Mouse (Mus musculus): ENCODE data around the gene Ptbp2. TPM values are rescaled to one million over a fixed set of nuclear protein-coding genes. Genes with fewer than 3 reads are reported as not detected.
A peak's percentile ranks its signal among the peaks of the same experiment; 100 is the strongest.

The Ptbp2 gene
- polyA plus RNA-seq (2012), result 0.01 and 0.06 TPM in 2 replicates

- H3K36me3 ChIP-seq (ENCODE audit: control insufficient read depth), result peaks cover 4% of the 10 kb centered on the region
Observed at GRCm38 (mm10) chr3:119784366-119784765, at the start of gene Ptbp2. Gene Ptbp2 (minus strand): TSS chr3:119784466.

DNA sequence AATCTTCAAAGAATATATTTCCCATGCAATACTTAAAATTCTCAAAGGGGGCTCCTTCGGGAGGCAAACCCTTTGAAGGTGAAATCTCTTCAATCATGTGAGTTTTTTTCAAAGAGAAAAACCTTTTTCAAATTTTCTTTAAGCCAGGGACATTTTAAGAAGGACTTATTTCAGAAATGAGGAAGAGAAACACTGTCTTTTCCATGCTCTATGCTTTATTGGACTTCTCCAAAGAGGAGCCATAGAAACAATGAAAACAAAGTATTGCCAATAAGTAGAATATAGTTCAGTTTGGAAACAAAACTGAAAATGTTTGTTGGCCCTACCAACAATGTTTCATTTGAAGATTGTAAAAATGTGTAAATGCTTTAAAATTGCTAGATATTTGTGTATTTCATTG lies 30.4 kb upstream of the Ptbp2 start:
- no peaks in the 10 kb centered on the region for H3K4me1 ChIP-seq (ENCODE audit: control insufficient read depth)
- no peaks in the 10 kb centered on the region for H3K36me3 ChIP-seq (ENCODE audit: control insufficient read depth)
- no peak overlapping the region for H3K4me3 ChIP-seq (replicated peaks)
- H3K9me3 ChIP-seq (ENCODE audit: control insufficient read depth, low read length), result peaks cover 2% of the 10 kb centered on the region; the same call in 1 of the 2 replicates
- H3K27me3 ChIP-seq (ENCODE audit: control insufficient read depth), result no peaks in the 10 kb centered on the region
- no peak for TF ChIP-seq GATA1 (IDR thresholded peaks at IDR 0.05; ENCODE audit: low read length)
- TF ChIP-seq TAL1 (IDR thresholded peaks at IDR 0.05; ENCODE audit: low read length), result no peak

More at GRCm38 (mm10) chr3:119784366-119784765, at the start of gene Ptbp2:
- H3K9me3 ChIP-seq (ENCODE audit: control insufficient read depth, low read length), result no peaks in the 10 kb centered on the region
- H3K4me1 ChIP-seq (ENCODE audit: control insufficient read depth), result peaks cover 19% of the 10 kb centered on the region
- no peaks in the 10 kb centered on the region for H3K27me3 ChIP-seq (ENCODE audit: control insufficient read depth)
- H3K4me3 ChIP-seq (replicated peaks), result peak within 1 kb of the TSS; percentile 85
- no peak for TF ChIP-seq TAL1 (IDR thresholded peaks at IDR 0.05; ENCODE audit: low read length)
- no peak for TF ChIP-seq GATA1 (IDR thresholded peaks at IDR 0.05; ENCODE audit: low read length)

DNA sequence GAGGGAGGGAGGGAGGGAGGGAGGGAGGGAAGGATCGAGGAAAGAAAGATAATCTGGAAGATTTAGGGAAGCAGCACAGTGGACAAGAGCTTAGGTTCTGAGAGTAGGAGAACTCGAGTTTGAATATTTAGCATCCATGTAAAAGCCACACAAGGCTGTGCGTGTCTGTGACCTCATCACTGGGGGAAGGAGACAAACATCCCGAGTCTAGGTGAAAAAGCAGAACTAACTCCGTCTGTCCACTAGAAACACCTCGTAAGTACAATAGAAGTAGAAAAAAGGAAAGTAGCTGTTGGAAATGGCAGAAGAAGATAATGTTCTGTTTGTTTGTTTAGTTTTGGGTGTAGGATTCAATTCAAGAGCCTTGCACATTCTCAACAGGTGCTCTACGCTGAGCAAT lies 21.9 kb upstream of the Ptbp2 start:
- Histone ChIP-seq H3K4me1 (ENCODE audit: control insufficient read depth) (no peaks in the 10 kb centered on the region), H3K36me3 (ENCODE audit: control insufficient read depth) (no peaks in the 10 kb centered on the region), H3K4me3 (replicated peaks) (no peak overlapping the region), H3K9me3 (ENCODE audit: control insufficient read depth, low read length) (no peaks in the 10 kb centered on the region), H3K27me3 (ENCODE audit: control insufficient read depth) (no peaks in the 10 kb centered on the region)
- no peak for TF ChIP-seq GATA1 (IDR thresholded peaks at IDR 0.05; ENCODE audit: low read length)
- TF ChIP-seq TAL1 (IDR thresholded peaks at IDR 0.05; ENCODE audit: low read length), result no peak

GRCm38 (mm10) chr3:119794677-119795365 lies 10.6 kb upstream of the Ptbp2 start:
- Histone ChIP-seq H3K36me3 (ENCODE audit: control insufficient read depth) (no peaks in the 10 kb centered on the region), H3K27me3 (ENCODE audit: control insufficient read depth) (no peaks in the 10 kb centered on the region), H3K9me3 (ENCODE audit: control insufficient read depth, low read length) (no peaks in the 10 kb centered on the region), H3K4me1 (ENCODE audit: control insufficient read depth) (no peaks in the 10 kb centered on the region), H3K4me3 (replicated peaks) (no peak overlapping the region)
- TF ChIP-seq GATA1 (IDR thresholded peaks at IDR 0.05; ENCODE audit: low read length) (no peak), TAL1 (IDR thresholded peaks at IDR 0.05; ENCODE audit: low read length) (no peak)

DNA sequence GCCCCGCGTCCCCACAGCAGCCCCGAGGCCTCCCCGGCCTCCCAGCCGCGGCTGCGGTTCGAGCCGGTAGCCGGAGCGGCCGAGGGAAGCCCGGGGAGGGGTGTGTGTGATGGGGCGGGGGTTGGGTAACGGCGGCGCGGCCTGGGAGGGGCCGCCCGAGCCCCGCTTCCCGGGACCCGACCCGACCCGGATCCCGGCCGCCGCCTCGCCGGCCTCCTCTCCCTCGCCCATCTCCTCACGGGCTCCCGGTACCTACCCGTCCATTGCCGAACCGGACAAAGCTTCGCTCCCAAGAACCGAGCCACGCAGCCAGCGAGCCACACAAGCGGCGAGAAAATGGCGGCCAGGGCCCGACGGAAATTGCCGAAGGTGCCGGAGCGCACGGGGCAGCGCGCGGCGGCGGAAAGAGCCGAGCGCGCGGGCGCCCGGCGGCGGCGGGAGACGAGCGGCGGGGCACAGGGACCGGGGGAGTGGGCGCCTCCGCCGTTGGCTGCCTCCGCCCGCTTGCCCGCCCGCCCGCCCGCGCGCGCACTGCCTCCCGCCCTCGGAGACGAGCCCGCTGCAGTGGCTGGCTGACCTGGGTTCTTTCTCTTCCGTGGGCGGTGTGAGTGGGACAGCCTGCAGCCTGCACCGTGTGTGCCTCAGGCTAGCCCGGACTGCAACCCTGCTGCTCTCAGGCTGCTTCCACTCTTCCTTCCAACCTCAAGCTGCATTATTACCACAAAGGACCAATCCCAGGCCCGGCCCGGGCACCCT lies 1.1 kb downstream of the Ptbp2 start:
- peaks cover 4% of the 10 kb centered on the region for H3K36me3 ChIP-seq (ENCODE audit: control insufficient read depth)
- H3K27me3 ChIP-seq (ENCODE audit: control insufficient read depth), result no peaks in the 10 kb centered on the region
- no peak for TF ChIP-seq GATA1 (IDR thresholded peaks at IDR 0.05; ENCODE audit: low read length)
- TF ChIP-seq TAL1 (IDR thresholded peaks at IDR 0.05; ENCODE audit: low read length), result no peak
- H3K4me1 ChIP-seq (ENCODE audit: control insufficient read depth), result peaks cover 22% of the 10 kb centered on the region
- no peaks in the 10 kb centered on the region for H3K9me3 ChIP-seq (ENCODE audit: control insufficient read depth, low read length)
- peak overlapping the region; percentile 85 for H3K4me3 ChIP-seq (replicated peaks)

DNA sequence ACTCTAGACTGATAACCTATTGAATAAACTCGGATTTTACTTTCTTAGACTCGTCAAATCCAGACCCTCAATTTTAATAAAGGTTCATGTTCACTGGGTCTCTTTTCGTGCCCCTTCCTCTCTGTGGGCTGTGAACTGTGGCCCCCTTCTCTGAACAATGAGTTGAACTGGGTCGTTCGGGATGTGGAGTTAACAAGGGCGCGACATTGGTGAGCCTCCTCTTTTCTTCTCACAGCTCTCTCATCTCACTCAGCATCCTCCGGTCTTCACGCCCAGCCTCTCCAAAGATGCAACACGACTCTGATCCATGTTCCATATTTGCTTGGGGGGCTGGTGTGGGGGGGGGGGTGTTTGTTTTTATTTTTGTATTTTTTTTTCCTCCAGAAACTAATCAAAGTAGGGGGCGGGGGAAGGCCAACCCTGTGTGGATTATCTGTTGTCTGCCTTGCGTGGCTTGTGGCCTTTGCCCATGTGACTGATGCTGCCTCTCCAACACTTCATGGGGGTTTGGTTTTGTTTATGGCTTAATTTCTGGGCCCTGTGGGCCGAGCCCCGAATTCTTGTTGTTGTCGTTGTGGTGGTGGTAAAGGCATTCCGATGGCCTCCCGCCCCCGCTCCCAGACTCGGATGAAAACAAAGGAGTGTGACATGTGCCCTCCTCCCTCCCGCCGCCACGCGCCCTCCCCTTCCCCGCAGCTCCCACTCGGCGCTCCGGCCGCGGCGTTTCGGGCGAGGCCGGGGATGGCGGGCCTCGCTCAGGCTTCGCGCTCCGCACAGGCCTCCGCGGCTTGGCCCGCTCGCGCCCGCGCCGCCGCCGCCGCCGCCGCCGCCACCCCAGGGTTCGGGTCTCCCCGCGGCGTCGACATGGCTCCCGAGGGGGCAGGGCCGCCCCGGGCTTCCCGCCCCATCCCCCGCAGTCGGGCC lies 2.0 kb downstream of the Ptbp2 start:
- peak overlapping the region; percentile 85 for H3K4me3 ChIP-seq (replicated peaks)
- H3K4me1 ChIP-seq (ENCODE audit: control insufficient read depth), result peaks cover 22% of the 10 kb centered on the region
- peaks cover 4% of the 10 kb centered on the region for H3K36me3 ChIP-seq (ENCODE audit: control insufficient read depth)
- H3K9me3 ChIP-seq (ENCODE audit: control insufficient read depth, low read length), result no peaks in the 10 kb centered on the region
- H3K27me3 ChIP-seq (ENCODE audit: control insufficient read depth), result no peaks in the 10 kb centered on the region
- no peak for TF ChIP-seq GATA1 (IDR thresholded peaks at IDR 0.05; ENCODE audit: low read length)
- no peak for TF ChIP-seq TAL1 (IDR thresholded peaks at IDR 0.05; ENCODE audit: low read length)

- Histone ChIP-seq H3K4me3 (replicated peaks) (no peak overlapping the region), H3K36me3 (ENCODE audit: control insufficient read depth) (peaks cover 4% of the 10 kb centered on the region), H3K9me3 (ENCODE audit: control insufficient read depth, low read length) (no peaks in the 10 kb centered on the region), H3K27me3 (ENCODE audit: control insufficient read depth) (no peaks in the 10 kb centered on the region), H3K4me1 (ENCODE audit: control insufficient read depth) (peaks cover 22% of the 10 kb centered on the region)
- TF ChIP-seq GATA1 (IDR thresholded peaks at IDR 0.05; ENCODE audit: low read length) (no peak), TAL1 (IDR thresholded peaks at IDR 0.05; ENCODE audit: low read length) (no peak)
Observed at GRCm38 (mm10) chr3:119780876-119781275, 3.4 kb downstream of the Ptbp2 start.

DNA sequence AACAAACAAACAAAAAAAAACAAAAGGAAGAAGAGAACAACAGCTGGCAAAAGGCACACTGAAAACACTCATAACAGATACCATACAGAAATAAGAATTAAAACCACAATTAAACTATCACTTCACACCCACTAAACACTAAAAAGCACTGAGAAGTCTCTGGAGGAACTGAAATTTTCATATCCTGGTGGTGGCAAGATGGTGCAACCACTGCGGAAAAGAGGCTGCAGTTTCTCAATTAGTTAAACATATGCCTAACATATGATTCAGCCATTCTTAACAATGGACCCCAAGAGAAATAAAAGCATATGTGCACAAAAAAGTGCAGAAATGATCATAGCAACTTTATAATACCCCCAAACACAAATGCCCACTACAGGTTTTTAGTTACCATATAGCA lies 5.0 kb downstream of the Ptbp2 start:
- TF ChIP-seq TAL1 (IDR thresholded peaks at IDR 0.05; ENCODE audit: low read length) (no peak), GATA1 (IDR thresholded peaks at IDR 0.05; ENCODE audit: low read length) (no peak)
- Histone ChIP-seq H3K36me3 (ENCODE audit: control insufficient read depth) (peaks cover 4% of the 10 kb centered on the region), H3K4me1 (ENCODE audit: control insufficient read depth) (peaks cover 22% of the 10 kb centered on the region), H3K9me3 (ENCODE audit: control insufficient read depth, low read length) (no peaks in the 10 kb centered on the region), H3K27me3 (ENCODE audit: control insufficient read depth) (no peaks in the 10 kb centered on the region), H3K4me3 (replicated peaks) (no peak overlapping the region)
